Mouse (Mus musculus): ENCODE measurements around the gene Nudt3. TPM values are rescaled to one million over a fixed set of nuclear protein-coding genes. Genes with fewer than 3 reads are reported as not detected.

The Nudt3 gene
- polyA plus RNA-seq, 1 experiment from 2014 or later: 91.7 TPM

- H3K4me3 ChIP-seq: no peak overlapping the region
- H3K27ac ChIP-seq: no peak overlapping the region
- H3K9me3 ChIP-seq: no peaks in the 10 kb centered on the region
- WGBS: 89% methylated on average over 8 of the region's 8 CpGs
- peaks cover 49% of the 10 kb centered on the region for H3K36me3 ChIP-seq (replicated peaks)
- H3K27me3 ChIP-seq (ENCODE audit: poor library complexity, severe bottlenecking): no peaks in the 10 kb centered on the region
- no peak for DNase-seq (ENCODE audit: extremely low spot score, low spot score)
- peaks cover 51% of the 10 kb centered on the region for H3K4me1 ChIP-seq
Measured at GRCm38 (mm10) chr17:27628376-27628775, 5.1 kb upstream of the Nudt3 start.

DNA sequence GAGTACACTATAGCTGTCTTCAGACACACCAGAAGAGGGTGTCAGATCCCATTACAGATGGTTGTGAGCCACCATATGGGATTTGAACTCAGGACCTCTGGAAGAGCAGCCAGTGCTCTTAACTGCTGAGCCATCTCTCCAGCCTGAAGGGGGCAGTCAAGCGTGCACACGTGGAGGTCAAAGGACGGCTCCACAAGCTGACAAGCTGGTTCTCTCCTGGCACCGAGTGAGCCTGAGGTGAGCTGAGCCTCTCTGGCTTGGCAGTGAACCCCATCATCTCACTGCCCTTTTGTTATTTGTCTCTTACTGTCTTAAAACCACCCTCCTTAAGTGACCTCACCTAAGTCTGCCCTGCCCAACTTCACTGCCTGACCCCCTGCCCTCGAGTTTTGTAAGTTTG is 4.2 kb upstream of the Nudt3 start:
- Histone ChIP-seq H3K27ac (no peak overlapping the region), H3K36me3 (replicated peaks) (peaks cover 40% of the 10 kb centered on the region), H3K9me3 (no peaks in the 10 kb centered on the region), H3K4me1 (peaks cover 43% of the 10 kb centered on the region), H3K4me3 (no peak overlapping the region), H3K27me3 (ENCODE audit: poor library complexity, severe bottlenecking) (no peaks in the 10 kb centered on the region)
- DNase-seq (ENCODE audit: extremely low spot score, low spot score): no peak
- WGBS: 49% methylated on average over 5 of the region's 5 CpGs

DNA sequence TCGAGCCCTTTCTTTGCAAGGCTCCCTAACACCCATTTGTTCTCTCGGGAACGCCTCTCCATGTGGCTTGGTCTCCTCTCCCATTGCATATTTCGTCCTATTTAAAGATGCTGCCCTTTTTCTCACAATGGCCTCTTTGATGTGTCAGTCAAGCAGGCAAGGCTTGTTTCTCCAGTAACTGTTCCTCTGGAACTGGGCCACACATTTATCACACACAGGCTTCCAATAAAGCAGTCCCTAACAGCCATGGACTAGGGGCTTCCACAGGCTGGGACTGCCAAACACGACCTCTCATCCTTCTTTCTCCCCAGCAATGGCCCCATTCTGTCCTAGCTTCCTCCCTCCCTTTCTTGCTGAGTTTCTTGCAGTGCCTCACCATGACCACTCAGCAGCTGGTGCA is 3.4 kb upstream of the Nudt3 start:
- Histone ChIP-seq H3K9me3 (no peaks in the 10 kb centered on the region), H3K27me3 (ENCODE audit: poor library complexity, severe bottlenecking) (no peaks in the 10 kb centered on the region), H3K4me3 (no peak overlapping the region), H3K4me1 (peaks cover 40% of the 10 kb centered on the region), H3K27ac (peak overlapping the region; percentile 53; the same call in 1 of the 2 replicates), H3K36me3 (replicated peaks) (peaks cover 32% of the 10 kb centered on the region)
- 30% methylated on average over 5 of the region's 5 CpGs for WGBS
- no peak for DNase-seq (ENCODE audit: extremely low spot score, low spot score)

DNA sequence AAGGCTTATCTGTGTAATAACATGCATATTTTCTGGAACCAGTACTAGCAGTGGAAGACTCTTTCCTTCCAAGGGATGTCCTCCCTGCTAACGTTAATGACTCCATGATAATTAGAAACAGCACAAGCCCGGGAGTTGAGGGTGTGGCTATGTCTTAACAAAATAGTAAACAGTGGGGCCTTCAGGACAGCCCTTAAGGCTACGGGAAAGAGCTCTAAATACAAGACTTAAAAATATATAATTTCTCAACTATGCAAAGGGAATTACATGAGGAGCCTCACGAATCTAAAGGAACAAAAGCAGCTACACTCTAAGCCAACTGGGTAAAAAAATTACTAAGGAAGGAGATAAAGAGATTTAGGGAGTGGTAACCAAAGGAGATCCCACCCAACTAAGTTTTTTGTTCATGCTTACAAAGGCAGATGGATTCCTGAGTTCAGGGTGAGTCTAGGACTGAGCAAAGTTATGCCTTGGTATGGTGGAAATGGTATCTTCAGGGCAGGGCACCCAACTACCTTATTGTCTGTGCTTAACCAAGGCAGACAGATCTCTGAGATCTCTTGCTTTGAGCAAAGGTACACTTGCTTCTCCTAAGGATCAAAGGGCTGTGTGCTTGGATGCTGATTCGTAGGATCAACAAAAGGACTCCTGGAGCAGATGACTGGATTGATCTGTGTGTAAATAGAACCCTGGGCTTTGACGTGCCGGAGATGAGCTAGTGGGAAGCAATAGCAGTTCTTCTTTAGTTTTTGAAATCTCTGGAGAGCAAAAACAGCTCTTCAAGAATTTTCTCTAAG is 2.4 kb upstream of the Nudt3 start:
- H3K9me3 ChIP-seq: no peaks in the 10 kb centered on the region
- H3K27ac ChIP-seq: no peak overlapping the region; the same call in 1 of the 2 replicates
- H3K27me3 ChIP-seq (ENCODE audit: poor library complexity, severe bottlenecking): no peaks in the 10 kb centered on the region
- H3K36me3 ChIP-seq (replicated peaks): peaks cover 22% of the 10 kb centered on the region
- H3K4me1 ChIP-seq: peaks cover 43% of the 10 kb centered on the region
- 41% methylated on average over 7 of the region's 7 CpGs for WGBS
- DNase-seq (ENCODE audit: extremely low spot score, low spot score): no peak
- no peak overlapping the region for H3K4me3 ChIP-seq

GRCm38 (mm10) chr17:27622611-27623359 is 510 bp downstream of the Nudt3 start:
- Histone ChIP-seq H3K27me3 (ENCODE audit: poor library complexity, severe bottlenecking) (no peaks in the 10 kb centered on the region), H3K4me1 (peaks cover 51% of the 10 kb centered on the region), H3K4me3 (peak overlapping the region; percentile 94), H3K36me3 (replicated peaks) (peaks cover 26% of the 10 kb centered on the region), H3K9me3 (peaks cover 11% of the 10 kb centered on the region), H3K27ac (peak overlapping the region; percentile 100)
- peak; percentile 69 for DNase-seq (ENCODE audit: extremely low spot score, low spot score)
- WGBS: under 1% methylated on average over 79 of the region's 80 CpGs

- H3K4me1 ChIP-seq: peaks cover 49% of the 10 kb centered on the region
Measured at GRCm38 (mm10) chr17:27621705-27622531, 1.4 kb downstream of the Nudt3 start.

GRCm38 (mm10) chr17:27621161-27621560 is 2.1 kb downstream of the Nudt3 start:
- DNase-seq (ENCODE audit: extremely low spot score, low spot score): no peak
- H3K27ac ChIP-seq: peak overlapping the region; percentile 100
- H3K36me3 ChIP-seq (replicated peaks): peaks cover 42% of the 10 kb centered on the region
- peaks cover 25% of the 10 kb centered on the region for H3K9me3 ChIP-seq
- peaks cover 43% of the 10 kb centered on the region for H3K4me1 ChIP-seq
- H3K27me3 ChIP-seq (ENCODE audit: poor library complexity, severe bottlenecking): no peaks in the 10 kb centered on the region
- WGBS: 61% methylated on average over 8 of the region's 8 CpGs
- peak overlapping the region; percentile 94 for H3K4me3 ChIP-seq

More at GRCm38 (mm10) chr17:27621705-27622531, 1.4 kb downstream of the Nudt3 start:
- Histone ChIP-seq H3K36me3 (replicated peaks) (peaks cover 35% of the 10 kb centered on the region), H3K27ac (peak overlapping the region; percentile 100), H3K9me3 (peaks cover 20% of the 10 kb centered on the region), H3K4me3 (peak overlapping the region; percentile 94), H3K27me3 (ENCODE audit: poor library complexity, severe bottlenecking) (no peaks in the 10 kb centered on the region)
- 4% methylated on average over 23 of the region's 23 CpGs for WGBS
- DNase-seq (ENCODE audit: extremely low spot score, low spot score): peak; percentile 45

- no peak overlapping the region for H3K27ac ChIP-seq
- peaks cover 31% of the 10 kb centered on the region for H3K4me1 ChIP-seq
- peaks cover 25% of the 10 kb centered on the region for H3K9me3 ChIP-seq
- H3K36me3 ChIP-seq (replicated peaks): peaks cover 80% of the 10 kb centered on the region
- no peaks in the 10 kb centered on the region for H3K27me3 ChIP-seq (ENCODE audit: poor library complexity, severe bottlenecking)
- H3K4me3 ChIP-seq: no peak overlapping the region
- WGBS: 84% methylated on average over 7 of the region's 7 CpGs
- no peak for DNase-seq (ENCODE audit: extremely low spot score, low spot score)
Measured at GRCm38 (mm10) chr17:27615388-27615787, 7.9 kb downstream of the Nudt3 start.

- H3K27ac ChIP-seq: no peak overlapping the region
- WGBS: 86% methylated on average over 4 of the region's 4 CpGs
- no peaks in the 10 kb centered on the region for H3K27me3 ChIP-seq (ENCODE audit: poor library complexity, severe bottlenecking)
- H3K36me3 ChIP-seq (replicated peaks): peaks cover 72% of the 10 kb centered on the region
- peaks cover 26% of the 10 kb centered on the region for H3K4me1 ChIP-seq
- H3K4me3 ChIP-seq: no peak overlapping the region
- DNase-seq (ENCODE audit: extremely low spot score, low spot score): no peak
- H3K9me3 ChIP-seq: peaks cover 17% of the 10 kb centered on the region
Measured at GRCm38 (mm10) chr17:27613016-27613415, 10.3 kb downstream of the Nudt3 start.

DNA sequence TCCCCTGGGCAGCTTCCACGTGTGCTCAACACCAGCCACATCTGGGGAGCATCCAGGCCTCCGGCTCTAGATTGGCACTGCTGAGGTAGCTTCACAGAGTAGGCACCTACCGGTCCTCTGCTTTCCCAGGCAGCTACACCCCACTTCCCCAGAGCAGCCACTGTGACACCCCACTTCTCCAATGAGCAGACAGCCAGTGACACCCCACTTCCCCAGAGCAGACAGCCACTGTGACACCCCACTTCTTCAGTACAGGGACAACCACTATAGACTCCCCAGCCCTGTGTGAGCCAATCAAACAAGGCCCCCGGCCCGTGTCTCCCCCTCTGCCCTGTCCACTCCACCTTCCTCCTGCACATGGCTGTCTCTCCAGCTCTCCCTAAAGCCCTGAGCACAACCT is 11.3 kb downstream of the Nudt3 start:
- 90% methylated on average over 5 of the region's 5 CpGs for WGBS
- Histone ChIP-seq H3K27ac (no peak overlapping the region), H3K4me1 (peaks cover 26% of the 10 kb centered on the region)

GRCm38 (mm10) chr17:27611519-27611884 is 11.8 kb downstream of the Nudt3 start:
- 79% methylated on average over 3 of the region's 3 CpGs for WGBS

More for the DNA sequence above, 11.3 kb downstream of the Nudt3 start:
- H3K9me3 ChIP-seq: peaks cover 6% of the 10 kb centered on the region
- H3K4me3 ChIP-seq: no peak overlapping the region
- peaks cover 70% of the 10 kb centered on the region for H3K36me3 ChIP-seq (replicated peaks)
- DNase-seq (ENCODE audit: extremely low spot score, low spot score): no peak
- H3K27me3 ChIP-seq (ENCODE audit: poor library complexity, severe bottlenecking): no peaks in the 10 kb centered on the region

GRCm38 (mm10) chr17:27610679-27611518 is 12.4 kb downstream of the Nudt3 start:
- WGBS: 90% methylated on average over 10 of the region's 10 CpGs
- no peak for DNase-seq (ENCODE audit: extremely low spot score, low spot score)
- Histone ChIP-seq H3K9me3 (no peaks in the 10 kb centered on the region), H3K27me3 (ENCODE audit: poor library complexity, severe bottlenecking) (no peaks in the 10 kb centered on the region), H3K36me3 (replicated peaks) (peaks cover 64% of the 10 kb centered on the region), H3K4me3 (no peak overlapping the region), H3K27ac (no peak overlapping the region), H3K4me1 (peaks cover 26% of the 10 kb centered on the region)

More at GRCm38 (mm10) chr17:27611519-27611884, 11.8 kb downstream of the Nudt3 start:
- H3K4me1 ChIP-seq: peaks cover 26% of the 10 kb centered on the region
- no peak for DNase-seq (ENCODE audit: extremely low spot score, low spot score)
- peaks cover 68% of the 10 kb centered on the region for H3K36me3 ChIP-seq (replicated peaks)
- no peaks in the 10 kb centered on the region for H3K27me3 ChIP-seq (ENCODE audit: poor library complexity, severe bottlenecking)
- H3K4me3 ChIP-seq: no peak overlapping the region
- H3K9me3 ChIP-seq: peaks cover 1% of the 10 kb centered on the region; the same call in 1 of the 2 replicates
- no peak overlapping the region for H3K27ac ChIP-seq

Measured in forebrain, embryonic 10.5 days (tissue).